Mouse (Mus musculus): Measurements from ENCODE around the gene Ifi203. TPM values are rescaled to one million over a fixed set of nuclear protein-coding genes. Genes with fewer than 3 reads are reported as not detected.
"Not testable (repeated sequence)": the region's sequence is repeated elsewhere in the genome, so short reads cannot be mapped to it uniquely, and the experiment has no call there.

Gene Ifi203
- total RNA-seq, 2 experiments from 2014 or later = 8.6 to 12.1 TPM

DNA sequence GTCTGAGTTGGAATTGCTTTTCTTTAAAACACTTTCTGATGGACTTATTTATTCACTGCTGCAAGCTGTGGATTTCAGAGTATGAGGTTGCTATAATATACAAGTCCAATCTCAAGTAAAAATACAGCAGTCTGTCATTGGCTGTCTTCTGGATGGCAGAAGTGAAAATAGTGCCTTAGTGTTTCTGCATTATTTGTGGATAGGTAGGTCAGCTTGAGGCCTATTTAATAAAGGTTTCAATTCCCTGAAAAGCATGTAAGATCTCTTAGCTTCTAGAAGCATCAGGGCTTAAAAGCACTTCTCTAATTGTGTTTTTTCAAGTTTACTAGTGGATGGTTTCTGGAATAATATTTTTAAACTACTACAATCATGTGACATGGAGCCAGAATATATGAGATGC, 52.7 kb downstream of the Ifi203 start:
- DNase-seq = not testable (repeated sequence)

DNA sequence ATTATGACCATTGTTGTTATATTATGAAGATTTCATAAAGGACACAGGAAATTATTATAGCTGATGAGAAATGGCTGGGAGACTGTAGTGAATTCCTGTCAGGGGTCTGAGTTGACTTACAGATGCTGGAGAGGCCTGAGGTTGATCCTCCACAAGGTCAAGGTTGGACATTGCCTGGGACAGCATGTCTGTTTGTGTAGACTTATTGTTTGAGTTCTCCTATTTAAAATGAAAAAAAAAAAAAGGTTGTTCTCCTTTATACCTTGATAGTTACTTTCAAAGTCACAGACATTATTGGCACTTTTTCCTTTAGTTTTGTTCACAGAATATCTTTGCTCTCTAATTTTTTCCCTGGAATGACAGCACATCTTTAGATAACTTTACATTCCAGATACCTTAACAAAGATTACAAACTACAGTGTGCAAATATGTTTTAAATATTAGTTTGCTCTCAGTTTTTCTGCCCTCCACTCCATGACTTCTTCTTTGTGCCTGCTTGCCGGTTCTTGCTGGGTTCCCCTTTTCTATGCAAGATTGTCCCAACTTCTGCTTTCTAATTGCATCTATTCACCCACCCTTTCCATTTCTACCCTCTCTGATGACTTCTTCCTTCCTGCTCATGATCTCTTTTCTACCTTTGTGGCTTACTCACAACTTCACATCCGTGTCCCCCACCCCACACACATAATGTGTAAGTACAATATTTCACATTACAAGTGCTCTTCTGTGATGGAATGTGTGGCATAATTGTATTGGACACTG, 55.3 kb downstream of the Ifi203 start:
- not testable (repeated sequence) for DNase-seq

DNA sequence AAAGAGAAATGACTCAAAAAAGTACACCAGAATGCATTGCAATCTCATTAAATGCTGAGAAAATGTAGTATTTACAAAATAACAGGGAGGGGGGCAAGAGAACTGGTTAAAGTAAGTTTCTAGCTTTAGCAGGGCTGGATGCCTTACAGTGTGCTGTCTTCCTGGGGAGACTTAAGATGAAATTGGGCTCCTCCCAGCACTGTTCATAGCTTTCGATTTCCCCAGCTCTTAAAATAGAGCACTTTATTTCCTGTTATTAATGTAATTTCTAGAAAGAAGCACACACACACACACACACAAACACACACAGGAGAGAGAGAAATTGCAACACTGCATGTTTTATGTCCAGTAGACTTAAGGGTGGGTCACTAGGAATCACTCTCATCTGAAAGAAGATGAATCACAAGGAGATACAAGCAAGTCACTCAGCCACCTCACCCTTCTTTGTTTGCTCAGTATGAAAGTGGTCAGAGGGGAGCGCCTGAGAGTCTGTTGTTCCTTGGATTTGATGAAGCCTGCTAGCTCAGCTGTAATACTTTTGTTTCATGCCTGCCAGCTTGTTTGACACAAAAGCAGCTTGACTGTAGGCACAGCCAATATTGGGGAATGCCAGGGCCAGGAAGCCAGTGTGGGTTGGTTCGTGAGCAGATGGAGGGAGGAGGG, 62.3 kb downstream of the Ifi203 start:
- not testable (repeated sequence) for DNase-seq

DNA sequence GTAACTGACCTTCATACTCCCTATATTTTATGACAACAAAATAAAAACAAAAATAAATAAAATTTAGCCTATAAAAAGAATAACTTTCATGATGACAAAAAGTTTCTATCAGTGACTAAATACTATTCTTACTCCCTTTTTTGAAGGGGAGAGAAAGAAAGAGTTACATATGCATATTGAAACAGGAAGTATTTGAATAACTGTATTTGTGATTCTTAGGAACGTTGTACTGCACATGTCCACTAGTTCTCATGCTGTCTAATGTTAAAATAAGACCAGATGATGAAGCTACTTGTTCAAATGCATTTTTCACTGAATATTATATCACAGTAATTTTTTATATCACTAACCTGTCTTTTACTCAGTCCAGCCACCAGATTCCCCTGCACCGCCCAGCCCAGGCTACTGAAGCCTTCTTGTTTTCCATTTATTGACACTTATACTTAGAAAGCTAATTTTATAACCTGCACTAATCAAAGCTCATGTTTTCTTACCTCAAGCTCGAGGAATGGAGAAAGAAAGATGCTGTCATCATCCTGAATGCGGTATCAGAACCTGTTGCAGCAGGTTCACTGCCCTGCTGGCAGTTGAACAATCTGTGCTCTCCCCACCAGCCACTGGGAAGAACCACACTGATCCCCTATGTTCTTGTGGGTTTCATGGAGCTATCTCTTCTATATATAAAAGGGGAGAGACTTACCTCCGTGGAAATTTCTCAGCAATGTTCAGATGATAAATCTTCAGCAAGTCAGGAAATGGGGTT, 63.1 kb downstream of the Ifi203 start:
- not testable (repeated sequence) for DNase-seq

DNA sequence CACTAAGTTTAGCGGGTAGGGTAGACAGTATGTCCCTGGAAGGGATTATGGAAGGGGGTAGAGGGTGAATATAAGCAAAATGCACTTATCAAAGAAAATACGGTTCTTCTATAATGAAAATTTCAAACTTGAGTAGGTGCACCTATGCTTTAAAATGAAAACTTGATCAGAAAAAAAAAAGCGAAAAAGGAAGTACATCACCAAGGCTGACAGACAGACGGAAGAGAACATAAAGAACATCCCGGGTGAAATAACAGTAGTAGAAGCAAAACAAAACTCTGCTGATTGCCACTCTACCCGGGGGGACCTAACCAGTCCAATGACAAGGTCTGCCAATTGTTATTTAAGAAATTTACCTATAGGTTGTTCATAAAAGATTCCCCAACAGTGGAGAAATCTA, 64.2 kb downstream of the Ifi203 start:
- DNase-seq = not testable (repeated sequence)

DNA sequence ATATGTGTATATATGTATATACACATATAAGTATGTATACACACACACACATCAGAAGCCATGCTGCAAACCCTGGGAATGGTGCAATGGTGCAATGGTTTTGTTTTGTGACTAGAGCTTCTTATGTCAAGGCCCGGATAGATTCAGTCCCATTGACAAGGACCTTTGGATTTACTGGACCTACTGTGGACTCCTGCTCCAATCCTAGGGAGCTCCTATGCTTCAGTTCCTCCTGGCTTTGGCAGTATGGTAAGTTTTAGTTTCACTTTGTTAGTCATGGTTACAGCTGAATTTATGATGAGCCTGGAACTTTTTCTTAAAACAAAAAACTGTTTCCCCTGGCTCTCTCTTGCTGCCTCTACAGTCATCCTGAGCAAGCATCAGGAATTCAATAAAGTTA, 65.3 kb downstream of the Ifi203 start:
- DNase-seq = not testable (repeated sequence)

Other genes starting within 250 kb of the Ifi203 start
- 1 to 10 TPM; 2.2 to 4.5 TPM for gene Ifi207, start 200.9 kb downstream of the Ifi203 start, total RNA-seq (2021)
- gene Ifi204, start 175.7 kb downstream of the Ifi203 start, total RNA-seq (2021) = 1 to 10 TPM; 2.8 to 4.9 TPM
- 1 to 10 TPM in 1 of 2 experiments, under 1 TPM in 1; 0.55 to 1.7 TPM for gene Ifi211, start 29.6 kb downstream of the Ifi203 start, total RNA-seq (2021)
- gene Mndal, start 181 bp downstream of the Ifi203 start, total RNA-seq (2021) = 10 to 100 TPM; 13.9 to 15.0 TPM
- gene Ifi202b, start 40.1 kb upstream of the Ifi203 start, total RNA-seq (2021) = not detected
- gene Ifi205, start 89.1 kb upstream of the Ifi203 start, total RNA-seq (2021) = 1 to 10 TPM; 1.3 to 3.9 TPM
- gene Olfr433, start 98.0 kb upstream of the Ifi203 start, total RNA-seq (2021) = not detected
- not detected for gene Olfr432, start 106.5 kb upstream of the Ifi203 start, total RNA-seq (2021)
- gene Olfr430, start 123.9 kb upstream of the Ifi203 start, total RNA-seq (2021) = not detected
- gene Olfr429, start 141.7 kb upstream of the Ifi203 start, total RNA-seq (2021) = not detected
- not detected for gene Olfr427, start 154.2 kb upstream of the Ifi203 start, total RNA-seq (2021)
- gene Olfr231, start 178.5 kb upstream of the Ifi203 start, total RNA-seq (2021) = not detected
- gene Olfr424, start 188.8 kb upstream of the Ifi203 start, total RNA-seq (2021) = not detected
- not detected for gene Olfr420, start 213.0 kb upstream of the Ifi203 start, total RNA-seq (2021)
- gene Spta1, start 230.1 kb upstream of the Ifi203 start, total RNA-seq (2021) = 1 to 10 TPM; 2.6 to 5.1 TPM